Mouse (Mus musculus) liver, adult 2 months (tissue): ENCODE results near the gene Usp8.

Experiments used
- CTCF ChIP-seq: fragments of 200-500 bp; IDR thresholded peaks from 2 replicates; pipeline ENCODE4 v1.5.1; 2011; ENCODE audit warnings: low read depth, low read length, control low read depth
- POLR2A ChIP-seq: fragments of 200-500 bp; IDR thresholded peaks from 2 replicates; pipeline ENCODE4 v1.6.1; 2011; ENCODE audit warnings: low read length, control low read depth; ENCODE audit not compliant: insufficient read depth; ENCODE audit errors: extremely low read depth

DNA sequence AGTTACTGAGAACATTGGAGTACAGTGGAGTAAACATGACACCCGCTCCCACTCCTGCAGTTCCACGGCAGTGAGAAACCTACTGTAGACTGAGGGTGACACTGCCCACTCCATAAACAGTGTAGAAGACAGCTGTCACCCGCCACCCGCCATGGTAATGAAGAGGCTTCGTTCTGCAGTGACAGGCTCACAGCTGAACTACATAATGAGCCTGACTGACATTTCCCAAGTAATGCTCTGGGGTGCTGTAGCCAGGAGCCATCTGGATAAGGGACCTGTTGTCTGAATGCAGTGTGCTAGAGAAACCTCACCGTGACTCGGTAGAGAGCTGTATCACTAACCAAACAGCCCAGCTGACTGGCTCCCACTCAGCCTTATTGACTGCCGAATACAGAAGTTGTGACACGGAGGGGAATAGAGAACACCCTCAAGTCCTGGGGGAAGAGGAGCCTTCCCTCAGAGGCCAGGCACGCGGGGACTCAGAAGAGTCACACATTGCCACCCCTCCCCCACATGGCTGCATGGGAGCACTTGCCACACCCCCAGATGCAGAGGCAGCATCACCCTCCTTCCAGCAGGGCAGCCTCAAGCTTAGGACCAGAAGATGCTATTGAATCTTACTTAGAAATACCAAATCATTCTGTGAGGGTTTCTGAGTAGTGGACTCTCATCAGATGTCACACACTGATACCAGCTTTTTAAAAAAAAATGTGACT, 58.9 kb downstream of the Usp8 start:
- TF ChIP-seq POLR2A (no peak), CTCF (no peak)
